Mouse (Mus musculus) lung, embryonic 14.5 days (tissue): Measurements from ENCODE around the gene Rbms1. TPM values are rescaled to one million over a fixed set of nuclear protein-coding genes. Genes with fewer than 3 reads are reported as not detected.

Source experiments
- ATAC-seq: fragments of 200-750 bp; cut with Nextera tagmentation; 2 replicates; pipeline ENCODE4 v1.8.0; 2017; ENCODE audit warnings: mild to moderate bottlenecking, moderate TSS enrichment, moderate library complexity; ENCODE audit not compliant: insufficient read depth
- DNase-seq: peaks from one replicate; pipeline ENCODE4 v3.0.0-alpha.2; 2015
- H3K27ac ChIP-seq: fragments of 300-500 bp; sonication (generic); 2 replicates; pipeline ENCODE4 v1.5.1; 2014; ENCODE audit warnings: low read depth, mild to moderate bottlenecking, moderate library complexity
- H3K27me3 ChIP-seq: fragments of 300-500 bp; sonication (generic); 2 replicates; pipeline ENCODE4 v1.6.1; 2014; ENCODE audit warnings: low read length, control low read depth; ENCODE audit not compliant: insufficient read depth
- H3K36me3 ChIP-seq: fragments of 300-500 bp; sonication (generic); 2 replicates; pipeline ENCODE4 v1.6.1; 2014; ENCODE audit warnings: control low read depth; ENCODE audit not compliant: insufficient read depth
- H3K4me1 ChIP-seq: fragments of 300-500 bp; sonication (generic); 2 replicates; pipeline ENCODE4 v1.6.1; 2014; ENCODE audit warnings: antibody characterized with exemption, control low read depth; ENCODE audit not compliant: insufficient read depth
- H3K4me2 ChIP-seq: fragments of 300-500 bp; sonication (generic); 2 replicates; pipeline ENCODE4 v1.6.1; 2014; ENCODE audit warnings: mild to moderate bottlenecking
- H3K4me3 ChIP-seq: fragments of 300-500 bp; sonication (generic); 2 replicates; pipeline ENCODE4 v1.5.1; 2014; ENCODE audit warnings: low read depth, low read length
- H3K9ac ChIP-seq: fragments of 300-500 bp; sonication (generic); 2 replicates; pipeline ENCODE4 v1.6.1; 2014
- H3K9me3 ChIP-seq: fragments of 300-500 bp; sonication (generic); 2 replicates; pipeline ENCODE4 v1.6.1; 2016; ENCODE audit warnings: low read depth, low read length, control low read depth
- CTCF ChIP-seq: IDR thresholded peaks from 2 replicates; pipeline ENCODE4 v1.5.1; 2016; ENCODE audit warnings: antibody characterized with exemption, low read depth
- WGBS: fragments of 180-500 bp; shearing (Covaris S2); extraction: QIAGEN DNeasy Blood & Tissue Kit; methylation state at CpG from one replicate; pipeline ENCODE4 v1.1.7; 2014; 5-methylcytosine and 5-hydroxymethylcytosine counted together
- polyA plus RNA-seq: library from polyadenylated mRNA; unstranded; fragments of >200 nt; fragmentation: Nextera tagmentation; extraction: Ambion mirVana; gene quantifications from 2 replicates; pipeline ENCODE4 v1.2.1, GENCODE M21; 2014

The Rbms1 gene
- polyA plus RNA-seq, 1 experiment from 2014 or later: 136 TPM

GRCm38 (mm10) chr2:60869001-60869743 is 93.8 kb downstream of the Rbms1 start:
- DNase-seq (peak; percentile 71), ATAC-seq (peak; percentile 40; the same call in 1 of the 2 replicates)
- Histone ChIP-seq H3K4me2 (no peak overlapping the region), H3K4me3 (no peak overlapping the region), H3K27me3 (no peaks in the 10 kb centered on the region), H3K27ac (no peak overlapping the region), H3K9ac (no peak overlapping the region), H3K4me1 (peaks cover 35% of the 10 kb centered on the region), H3K36me3 (no peaks in the 10 kb centered on the region), H3K9me3 (no peaks in the 10 kb centered on the region)
- TF ChIP-seq CTCF: no peak
- 29% methylated on average over 12 of the region's 12 CpGs for WGBS

GRCm38 (mm10) chr2:60868060-60868662 is 94.8 kb downstream of the Rbms1 start:
- TF ChIP-seq CTCF: no peak
- Histone ChIP-seq H3K27me3 (no peaks in the 10 kb centered on the region), H3K9ac (no peak overlapping the region), H3K4me3 (no peak overlapping the region), H3K4me1 (peaks cover 42% of the 10 kb centered on the region), H3K4me2 (no peak overlapping the region), H3K36me3 (no peaks in the 10 kb centered on the region), H3K9me3 (no peaks in the 10 kb centered on the region), H3K27ac (no peak overlapping the region)
- 71% methylated on average over 4 of the region's 4 CpGs for WGBS
- ATAC-seq (no peak), DNase-seq (no peak)

GRCm38 (mm10) chr2:60867304-60867703 is 95.7 kb downstream of the Rbms1 start:
- Histone ChIP-seq H3K4me3 (no peak overlapping the region), H3K27me3 (no peaks in the 10 kb centered on the region), H3K4me2 (no peak overlapping the region), H3K36me3 (no peaks in the 10 kb centered on the region), H3K27ac (no peak overlapping the region), H3K9ac (no peak overlapping the region), H3K9me3 (no peaks in the 10 kb centered on the region), H3K4me1 (peaks cover 41% of the 10 kb centered on the region)
- no peak for ATAC-seq
- DNase-seq: no peak
- TF ChIP-seq CTCF: no peak
- WGBS: 86% methylated on average over 8 of the region's 8 CpGs

GRCm38 (mm10) chr2:60865869-60866268 is 97.1 kb downstream of the Rbms1 start:
- Histone ChIP-seq H3K4me2 (no peak overlapping the region), H3K4me1 (peaks cover 32% of the 10 kb centered on the region), H3K4me3 (no peak overlapping the region), H3K9ac (no peak overlapping the region), H3K36me3 (no peaks in the 10 kb centered on the region), H3K27me3 (no peaks in the 10 kb centered on the region), H3K9me3 (no peaks in the 10 kb centered on the region), H3K27ac (no peak overlapping the region)
- TF ChIP-seq CTCF: no peak
- ATAC-seq (no peak), DNase-seq (no peak)
- WGBS: 48% methylated on average over 1 of the region's 1 CpGs

- DNase-seq: no peak
- Histone ChIP-seq H3K4me2 (no peak overlapping the region), H3K9me3 (no peaks in the 10 kb centered on the region), H3K27me3 (no peaks in the 10 kb centered on the region), H3K9ac (no peak overlapping the region), H3K4me3 (no peak overlapping the region), H3K4me1 (peaks cover 25% of the 10 kb centered on the region), H3K36me3 (no peaks in the 10 kb centered on the region), H3K27ac (no peak overlapping the region)
- TF ChIP-seq CTCF: no peak
- WGBS: 14% methylated on average over 5 of the region's 5 CpGs
- ATAC-seq: no peak
These were observed 98.0 kb downstream of the Rbms1 start for GRCm38 (mm10) chr2:60864977-60865376.

GRCm38 (mm10) chr2:60864256-60864795 is 98.7 kb downstream of the Rbms1 start:
- Histone ChIP-seq H3K9me3 (no peaks in the 10 kb centered on the region), H3K4me2 (no peak overlapping the region), H3K4me1 (peaks cover 19% of the 10 kb centered on the region), H3K36me3 (no peaks in the 10 kb centered on the region; the same call in 1 of the 2 replicates), H3K9ac (no peak overlapping the region), H3K4me3 (no peak overlapping the region), H3K27ac (peak overlapping the region; percentile 7; the same call in 1 of the 2 replicates), H3K27me3 (no peaks in the 10 kb centered on the region)
- WGBS: 45% methylated on average over 5 of the region's 5 CpGs
- DNase-seq: no peak
- no peak for ATAC-seq
- TF ChIP-seq CTCF: no peak

- Histone ChIP-seq H3K4me3 (no peak overlapping the region), H3K4me2 (no peak overlapping the region), H3K9ac (no peak overlapping the region), H3K27ac (peak overlapping the region; percentile 7; the same call in 1 of the 2 replicates), H3K4me1 (peaks cover 15% of the 10 kb centered on the region), H3K9me3 (no peaks in the 10 kb centered on the region), H3K27me3 (no peaks in the 10 kb centered on the region), H3K36me3 (peaks cover 5% of the 10 kb centered on the region; the same call in 1 of the 2 replicates)
- DNase-seq (peak; percentile 54), ATAC-seq (0 out of 2 replicates have a peak, but pooled peaks have one; percentile 13)
- no peak for TF ChIP-seq CTCF
- 79% methylated on average over 2 of the region's 2 CpGs for WGBS
These were observed 99.2 kb downstream of the Rbms1 start for GRCm38 (mm10) chr2:60863827-60864226.
